Mouse (Mus musculus) NIH3T3 (cell line): ENCODE measurements at regions not wholly inside any gene's neighbourhood (a gene's known extent, or its start where the extent isn't known, plus 50 kb on each side); places are given as distances from the start of the nearest gene placed in this dataset.
A peak's percentile ranks its signal among the peaks of the same experiment; 100 is the strongest.

ENCODE experiments used
- DNase-seq: peaks from one replicate; pipeline ENCODE4 v3.0.0-alpha.2; 2012; ENCODE audit warnings: low read depth

GRCm38 (mm10) chr6:100096393-100097125 is 190.7 kb downstream of the Rybp start:
- DNase-seq: no peak

- DNase-seq: no peak
Measured at GRCm38 (mm10) chr6:100094653-100095217, 192.6 kb downstream of the Rybp start.

- no peak for DNase-seq
Measured at GRCm38 (mm10) chr6:100092870-100093269, 194.4 kb downstream of the Rybp start.

GRCm38 (mm10) chr6:100091815-100092214 is 195.5 kb downstream of the Rybp start:
- DNase-seq: no peak

GRCm38 (mm10) chr6:100088576-100088975 is 198.7 kb downstream of the Rybp start:
- no peak for DNase-seq

GRCm38 (mm10) chr6:100086807-100087206 is 200.5 kb downstream of the Rybp start:
- DNase-seq: no peak

GRCm38 (mm10) chr6:100085981-100086380 is 201.3 kb downstream of the Rybp start:
- DNase-seq: no peak

- no peak for DNase-seq
Measured at GRCm38 (mm10) chr6:100083868-100084477, 203.3 kb downstream of the Rybp start.

- DNase-seq: no peak
Measured at GRCm38 (mm10) chr6:100083127-100083526, 204.2 kb downstream of the Rybp start.

GRCm38 (mm10) chr6:100074672-100075335 is 212.5 kb downstream of the Rybp start:
- DNase-seq: peak; percentile 78

- no peak for DNase-seq
Measured at GRCm38 (mm10) chr6:100072261-100072968, 214.9 kb downstream of the Rybp start.

GRCm38 (mm10) chr6:100069151-100069550 is 218.1 kb downstream of the Rybp start:
- DNase-seq: no peak

GRCm38 (mm10) chr6:100067273-100067672 is 220.0 kb downstream of the Rybp start:
- no peak for DNase-seq

- peak; percentile 60 for DNase-seq
Measured at GRCm38 (mm10) chr6:100065586-100065985, 221.7 kb downstream of the Rybp start.

GRCm38 (mm10) chr6:100062961-100063360 is 224.3 kb downstream of the Rybp start:
- no peak for DNase-seq

GRCm38 (mm10) chr6:100059803-100060202 is 227.5 kb downstream of the Rybp start:
- DNase-seq: peak; percentile 30

GRCm38 (mm10) chr6:100055980-100056379 is 231.3 kb downstream of the Rybp start:
- DNase-seq: no peak

GRCm38 (mm10) chr6:100052955-100053795 is 234.1 kb downstream of the Rybp start:
- no peak for DNase-seq

GRCm38 (mm10) chr6:100052406-100052805 is 234.9 kb downstream of the Rybp start:
- no peak for DNase-seq

GRCm38 (mm10) chr6:100049036-100049435 is 238.2 kb downstream of the Rybp start:
- DNase-seq: no peak
